Mouse (Mus musculus): ENCODE measurements at regions not wholly inside any gene's neighbourhood (a gene's known extent, or its start where the extent isn't known, plus 50 kb on each side); places are given as distances from the start of the nearest gene placed in this dataset.
A peak's percentile ranks its signal among the peaks of the same experiment; 100 is the strongest.

- DNase-seq (ENCODE audit: low spot score) (no peak), ATAC-seq (ENCODE audit: insufficient read depth, low FRiP score, low TSS enrichment) (no peak)
- Histone ChIP-seq H3K4me2 (ENCODE audit: low read depth) (no peak overlapping the region), H3K27me3 (ENCODE audit: control insufficient read depth, insufficient read depth, low read length) (no peaks in the 10 kb centered on the region), H3K4me1 (ENCODE audit: control insufficient read depth, insufficient read depth, low read length) (no peaks in the 10 kb centered on the region), H3K36me3 (ENCODE audit: control insufficient read depth, insufficient read depth, low read length) (no peaks in the 10 kb centered on the region), H3K4me3 (ENCODE audit: low read depth, low read length) (no peak overlapping the region), H3K27ac (ENCODE audit: low read depth, low read length) (no peak overlapping the region), H3K9me3 (ENCODE audit: control insufficient read depth, low read length) (no peaks in the 10 kb centered on the region), H3K9ac (ENCODE audit: low read length) (no peak overlapping the region)
- WGBS, result 62% methylated on average over 1 of the region's 1 CpGs
Measured at GRCm38 (mm10) chr12:73441326-73441725, 104.9 kb downstream of the Tmem30b start.

- H3K9me3 ChIP-seq (ENCODE audit: control insufficient read depth, low read length), result no peaks in the 10 kb centered on the region
- no peaks in the 10 kb centered on the region for H3K27me3 ChIP-seq (ENCODE audit: control insufficient read depth, insufficient read depth, low read length)
- no peak overlapping the region for H3K27ac ChIP-seq (ENCODE audit: low read depth, low read length)
- H3K4me3 ChIP-seq (ENCODE audit: low read depth, low read length), result no peak overlapping the region
- ATAC-seq (ENCODE audit: insufficient read depth, low FRiP score, low TSS enrichment) (no peak), DNase-seq (ENCODE audit: low spot score) (no peak)
- 85% methylated on average over 10 of the region's 10 CpGs for whole genome bisulfite sequencing
- H3K4me2 ChIP-seq (ENCODE audit: low read depth), result no peak overlapping the region
- H3K9ac ChIP-seq (ENCODE audit: low read length), result no peak overlapping the region
- no peaks in the 10 kb centered on the region for H3K4me1 ChIP-seq (ENCODE audit: control insufficient read depth, insufficient read depth, low read length)
- H3K36me3 ChIP-seq (ENCODE audit: control insufficient read depth, insufficient read depth, low read length), result no peaks in the 10 kb centered on the region
Measured at GRCm38 (mm10) chr12:73434684-73435083, 111.5 kb downstream of the Tmem30b start.

DNA sequence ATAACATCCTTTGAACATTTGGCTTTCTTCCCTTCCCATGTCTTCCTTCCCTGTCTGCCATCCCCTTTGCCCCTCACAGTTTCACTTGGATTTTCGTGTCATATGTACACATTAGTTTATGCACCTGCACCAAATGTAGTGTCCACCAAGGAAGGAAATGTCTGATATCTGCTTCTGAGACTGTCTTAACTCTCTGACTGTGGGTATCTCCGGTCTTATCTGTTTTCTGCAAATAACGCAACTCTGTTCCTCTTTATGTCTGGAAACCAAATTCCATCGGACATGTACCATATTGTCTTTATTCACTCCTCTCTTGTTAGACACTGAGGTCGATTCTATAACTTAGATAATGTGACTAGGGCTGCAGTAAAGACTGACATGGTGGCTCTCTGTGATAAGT, 113.6 kb downstream of the Tmem30b start:
- ATAC-seq (ENCODE audit: insufficient read depth, low FRiP score, low TSS enrichment) (no peak), DNase-seq (ENCODE audit: low spot score) (no peak)
- Histone ChIP-seq H3K36me3 (ENCODE audit: control insufficient read depth, insufficient read depth, low read length) (no peaks in the 10 kb centered on the region), H3K9ac (ENCODE audit: low read length) (no peak overlapping the region), H3K9me3 (ENCODE audit: control insufficient read depth, low read length) (no peaks in the 10 kb centered on the region), H3K4me2 (ENCODE audit: low read depth) (no peak overlapping the region), H3K4me1 (ENCODE audit: control insufficient read depth, insufficient read depth, low read length) (no peaks in the 10 kb centered on the region), H3K4me3 (ENCODE audit: low read depth, low read length) (no peak overlapping the region), H3K27ac (ENCODE audit: low read depth, low read length) (no peak overlapping the region), H3K27me3 (ENCODE audit: control insufficient read depth, insufficient read depth, low read length) (no peaks in the 10 kb centered on the region)
- WGBS, result 88% methylated on average over 5 of the region's 5 CpGs

DNA sequence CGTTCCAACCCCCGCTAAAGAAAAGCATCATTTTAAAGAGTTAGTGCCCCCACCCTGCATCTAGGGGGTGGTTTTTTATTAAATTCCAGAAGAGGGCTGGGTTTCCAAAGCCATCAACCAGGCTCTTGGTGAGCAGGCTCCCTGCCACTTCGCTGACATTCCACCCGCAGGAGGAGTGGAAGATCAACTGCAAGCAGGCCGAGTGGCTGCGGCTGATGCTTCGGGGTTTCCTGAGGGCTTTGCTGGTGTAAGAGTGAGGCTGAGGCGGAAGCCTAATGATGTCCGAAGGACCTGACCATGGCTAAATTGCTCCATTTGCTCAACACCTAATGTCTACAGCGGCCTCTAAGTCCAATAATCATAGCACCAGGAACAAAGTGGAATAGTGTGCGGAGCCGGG, 118.0 kb downstream of the Tmem30b start:
- no peak overlapping the region for H3K4me2 ChIP-seq (ENCODE audit: low read depth)
- H3K36me3 ChIP-seq (ENCODE audit: control insufficient read depth, insufficient read depth, low read length), result no peaks in the 10 kb centered on the region
- DNase-seq (ENCODE audit: low spot score) (no peak), ATAC-seq (ENCODE audit: insufficient read depth, low FRiP score, low TSS enrichment) (no peak)
- H3K27me3 ChIP-seq (ENCODE audit: control insufficient read depth, insufficient read depth, low read length), result no peaks in the 10 kb centered on the region
- no peaks in the 10 kb centered on the region for H3K4me1 ChIP-seq (ENCODE audit: control insufficient read depth, insufficient read depth, low read length)
- no peak overlapping the region for H3K9ac ChIP-seq (ENCODE audit: low read length)
- 55% methylated on average over 12 of the region's 12 CpGs for WGBS
- H3K27ac ChIP-seq (ENCODE audit: low read depth, low read length), result no peak overlapping the region
- no peaks in the 10 kb centered on the region for H3K9me3 ChIP-seq (ENCODE audit: control insufficient read depth, low read length)
- no peak overlapping the region for H3K4me3 ChIP-seq (ENCODE audit: low read depth, low read length)

DNA sequence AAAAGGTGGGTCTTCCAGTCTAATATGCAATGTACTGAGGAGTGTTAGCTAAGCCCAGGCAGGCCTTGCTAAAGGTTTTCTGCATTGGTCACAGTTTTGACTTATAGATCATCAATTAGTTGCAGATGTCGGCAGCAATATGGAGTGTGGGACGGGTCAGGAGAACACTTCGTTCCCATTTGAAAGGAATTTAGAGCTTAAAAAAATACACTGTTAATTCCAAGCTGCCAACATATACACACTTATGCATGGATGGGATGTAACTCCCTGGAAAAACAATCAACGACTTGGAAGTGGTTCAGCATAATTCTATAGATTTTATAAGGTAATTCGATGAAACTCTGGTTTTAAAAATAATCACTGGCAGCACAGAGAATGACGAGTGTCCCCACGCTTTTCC, 121.4 kb downstream of the Tmem30b start:
- Histone ChIP-seq H3K27me3 (ENCODE audit: control insufficient read depth, insufficient read depth, low read length) (no peaks in the 10 kb centered on the region), H3K4me2 (ENCODE audit: low read depth) (no peak overlapping the region), H3K4me1 (ENCODE audit: control insufficient read depth, insufficient read depth, low read length) (no peaks in the 10 kb centered on the region), H3K4me3 (ENCODE audit: low read depth, low read length) (no peak overlapping the region), H3K36me3 (ENCODE audit: control insufficient read depth, insufficient read depth, low read length) (no peaks in the 10 kb centered on the region), H3K27ac (ENCODE audit: low read depth, low read length) (no peak overlapping the region), H3K9me3 (ENCODE audit: control insufficient read depth, low read length) (no peaks in the 10 kb centered on the region), H3K9ac (ENCODE audit: low read length) (no peak overlapping the region)
- WGBS, result 71% methylated on average over 7 of the region's 7 CpGs
- ATAC-seq (ENCODE audit: insufficient read depth, low FRiP score, low TSS enrichment), result no peak
- DNase-seq (ENCODE audit: low spot score), result no peak

GRCm38 (mm10) chr12:73417101-73417500, 129.1 kb downstream of the Tmem30b start:
- Histone ChIP-seq H3K27me3 (ENCODE audit: control insufficient read depth, insufficient read depth, low read length) (no peaks in the 10 kb centered on the region), H3K27ac (ENCODE audit: low read depth, low read length) (no peak overlapping the region), H3K9me3 (ENCODE audit: control insufficient read depth, low read length) (no peaks in the 10 kb centered on the region), H3K36me3 (ENCODE audit: control insufficient read depth, insufficient read depth, low read length) (no peaks in the 10 kb centered on the region), H3K4me1 (ENCODE audit: control insufficient read depth, insufficient read depth, low read length) (0 out of 2 replicates have a peak, but pooled peaks cover 2% of the 10 kb centered on the region), H3K4me2 (ENCODE audit: low read depth) (no peak overlapping the region), H3K9ac (ENCODE audit: low read length) (no peak overlapping the region), H3K4me3 (ENCODE audit: low read depth, low read length) (no peak overlapping the region)
- ATAC-seq (ENCODE audit: insufficient read depth, low FRiP score, low TSS enrichment) (no peak), DNase-seq (ENCODE audit: low spot score) (no peak)
- 71% methylated on average over 3 of the region's 3 CpGs for WGBS

- Histone ChIP-seq H3K4me3 (ENCODE audit: low read depth, low read length) (no peak overlapping the region), H3K36me3 (ENCODE audit: control insufficient read depth, insufficient read depth, low read length) (no peaks in the 10 kb centered on the region), H3K27me3 (ENCODE audit: control insufficient read depth, insufficient read depth, low read length) (no peaks in the 10 kb centered on the region), H3K27ac (ENCODE audit: low read depth, low read length) (no peak overlapping the region), H3K4me1 (ENCODE audit: control insufficient read depth, insufficient read depth, low read length) (0 out of 2 replicates have a peak, but pooled peaks cover 2% of the 10 kb centered on the region), H3K4me2 (ENCODE audit: low read depth) (no peak overlapping the region), H3K9me3 (ENCODE audit: control insufficient read depth, low read length) (no peaks in the 10 kb centered on the region), H3K9ac (ENCODE audit: low read length) (no peak overlapping the region)
- 48% methylated on average over 16 of the region's 16 CpGs for WGBS
- no peak for ATAC-seq (ENCODE audit: insufficient read depth, low FRiP score, low TSS enrichment)
- DNase-seq (ENCODE audit: low spot score), result no peak
Measured at GRCm38 (mm10) chr12:73416367-73416897, 129.8 kb downstream of the Tmem30b start.

GRCm38 (mm10) chr12:73415856-73416366, 129.3 kb downstream of the Slc38a6 start:
- 64% methylated on average over 7 of the region's 7 CpGs for WGBS
- Histone ChIP-seq H3K4me2 (ENCODE audit: low read depth) (no peak overlapping the region), H3K4me3 (ENCODE audit: low read depth, low read length) (no peak overlapping the region), H3K27me3 (ENCODE audit: control insufficient read depth, insufficient read depth, low read length) (no peaks in the 10 kb centered on the region), H3K36me3 (ENCODE audit: control insufficient read depth, insufficient read depth, low read length) (no peaks in the 10 kb centered on the region), H3K27ac (ENCODE audit: low read depth, low read length) (no peak overlapping the region), H3K9me3 (ENCODE audit: control insufficient read depth, low read length) (no peaks in the 10 kb centered on the region), H3K4me1 (ENCODE audit: control insufficient read depth, insufficient read depth, low read length) (0 out of 2 replicates have a peak, but pooled peaks cover 2% of the 10 kb centered on the region), H3K9ac (ENCODE audit: low read length) (no peak overlapping the region)
- DNase-seq (ENCODE audit: low spot score) (peak; percentile 41), ATAC-seq (ENCODE audit: insufficient read depth, low FRiP score, low TSS enrichment) (no peak)

- Histone ChIP-seq H3K36me3 (ENCODE audit: control insufficient read depth, insufficient read depth, low read length) (no peaks in the 10 kb centered on the region), H3K4me1 (ENCODE audit: control insufficient read depth, insufficient read depth, low read length) (0 out of 2 replicates have a peak, but pooled peaks cover 2% of the 10 kb centered on the region), H3K9ac (ENCODE audit: low read length) (no peak overlapping the region), H3K27me3 (ENCODE audit: control insufficient read depth, insufficient read depth, low read length) (no peaks in the 10 kb centered on the region), H3K27ac (ENCODE audit: low read depth, low read length) (no peak overlapping the region), H3K4me3 (ENCODE audit: low read depth, low read length) (no peak overlapping the region), H3K4me2 (ENCODE audit: low read depth) (no peak overlapping the region), H3K9me3 (ENCODE audit: control insufficient read depth, low read length) (no peaks in the 10 kb centered on the region)
- no peak for ATAC-seq (ENCODE audit: insufficient read depth, low FRiP score, low TSS enrichment)
- DNase-seq (ENCODE audit: low spot score), result no peak
- WGBS, result 59% methylated on average over 15 of the region's 15 CpGs
Measured at GRCm38 (mm10) chr12:73413439-73414196, 127.0 kb downstream of the Slc38a6 start.

Data from neural tube, embryonic 11.5 days (tissue).